Mouse (Mus musculus) embryonic stem cell, embryonic (primary cell): ENCODE data around the gene Coro2b.

ENCODE experiments used
- CTCF ChIA-PET, 4 experiments: fragments of 300-600 bp in 2 of 4; fragments of 350-600 bp in 2 of 4; sonication (Branson Sonifier 250); formaldehyde crosslinking; loops; one replicate each; lab custom pipeline; 2022; ENCODE audit warnings: inconsistent platforms in 2 of 4; lab: Charles Lee
- POLR2A ChIA-PET, 4 experiments: fragments of 300-600 bp in 2 of 4; fragments of 350-600 bp in 2 of 4; sonication (Branson Sonifier 250); formaldehyde crosslinking; loops; one replicate each; lab custom pipeline; 2022; ENCODE audit warnings: antibody characterized with exemption in 4 of 4, inconsistent platforms in 1 of 4; lab: Charles Lee

The Coro2b gene

GRCm38 (mm10) chr9:62547476-62547875 is 10.6 kb upstream of the Coro2b start:
- ChIA-PET POLR2A (interaction anchor here in 3 of 4 experiments (0.5 to 4.4 kb wide), 4 partner anchors 11 to 1297 kb away, joined by 3 to 41 read pairs (median 6); partner anchors contain the start of gene Coro2b (in 1 of the 3)), CTCF (interaction anchor here in 2 of 4 experiments (0.6 to 4.5 kb wide), 2 partner anchors 74 to 294 kb away, joined by 3 to 136 read pairs; no protein-coding TSS in a partner anchor)

DNA sequence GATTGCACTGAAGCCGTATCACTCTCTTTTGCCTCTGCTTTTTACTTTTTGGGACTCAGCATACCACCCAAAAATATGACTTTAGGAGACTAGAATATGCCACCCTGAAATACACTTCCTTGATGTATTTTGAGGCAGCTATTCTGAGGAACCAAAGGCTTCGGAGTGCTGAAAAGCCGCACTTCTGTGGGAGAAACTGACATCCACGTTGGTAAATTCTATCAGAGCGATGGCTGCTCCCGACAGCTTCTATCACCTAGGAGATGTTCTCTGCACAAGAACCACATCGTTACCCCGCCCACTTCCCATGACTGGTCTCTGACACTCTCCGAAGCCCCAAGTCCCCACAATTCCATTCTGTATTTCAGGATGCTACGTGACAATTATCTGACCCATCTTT is 8.0 kb upstream of the Coro2b start:
- POLR2A ChIA-PET = no interaction called here
- CTCF ChIA-PET = no interaction called here

DNA sequence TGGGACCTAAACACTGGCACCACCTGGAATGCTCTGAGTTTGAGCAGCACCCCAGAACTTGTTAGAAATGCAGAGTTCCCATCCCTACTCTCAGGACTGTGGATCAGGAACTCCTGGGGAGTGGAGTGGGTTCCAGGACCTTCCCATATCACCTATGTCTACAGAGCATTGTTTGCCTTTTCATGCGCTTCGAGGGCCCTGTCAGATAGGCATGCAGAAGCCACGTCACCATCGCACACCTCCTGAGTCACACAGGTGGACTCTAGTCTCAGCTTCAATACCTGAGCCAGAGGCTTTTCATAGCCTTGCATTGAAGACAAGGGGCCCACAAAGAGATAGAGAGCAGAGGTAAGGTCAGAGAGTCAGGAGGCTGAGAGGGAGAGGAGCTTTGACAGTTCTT is 7.0 kb upstream of the Coro2b start:
- ChIA-PET CTCF (interaction anchor here in 2 of 4 experiments (0.5 to 1.4 kb wide), 2 partner anchors 23 to 171 kb away, joined by 3 to 6 read pairs; no protein-coding TSS in a partner anchor), POLR2A (interaction anchor here in 3 of 4 experiments (0.6 to 0.9 kb wide), 3 partner anchors 53 to 121 kb away, joined by 3 read pairs; no protein-coding TSS in a partner anchor)

GRCm38 (mm10) chr9:62541606-62542005 is 4.8 kb upstream of the Coro2b start:
- ChIA-PET CTCF (interaction anchor here (0.6 to 7.9 kb wide), 6 partner anchors 9 to 126 kb away, joined by 3 to 75 read pairs (median 4); no protein-coding TSS in a partner anchor), POLR2A (interaction anchor here in 3 of 4 experiments (0.6 to 2.9 kb wide), 18 partner anchors 8 to 419 kb away, joined by 3 to 23 read pairs (median 4); partner anchors contain the start of gene Glce (in 1 of the 3))

DNA sequence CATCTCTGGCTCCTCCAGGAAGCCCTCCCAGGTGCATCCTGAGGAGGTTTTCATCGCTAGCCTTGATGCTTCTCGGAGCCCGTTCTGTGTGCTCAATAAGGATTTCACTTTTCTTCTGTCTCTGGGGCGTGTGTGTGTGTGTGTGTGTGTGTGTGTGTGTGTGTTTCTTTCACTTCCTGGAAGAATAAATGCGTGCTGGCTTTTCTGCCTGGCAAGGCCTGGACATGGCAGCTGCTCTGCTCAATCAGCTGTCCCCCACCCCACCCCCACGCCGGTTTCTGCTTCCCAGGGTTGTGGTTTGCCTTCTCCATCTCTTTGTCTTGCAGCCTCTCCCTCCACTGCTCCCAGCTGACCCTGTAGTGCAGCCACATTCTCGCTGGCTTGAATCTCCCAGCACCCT is 4.3 kb upstream of the Coro2b start:
- ChIA-PET CTCF (interaction anchor here (0.6 to 7.9 kb wide), 9 partner anchors 9 to 126 kb away, joined by 3 to 75 read pairs (median 4); no protein-coding TSS in a partner anchor), POLR2A (interaction anchor here in 3 of 4 experiments (0.6 to 2.9 kb wide), 25 partner anchors 8 to 511 kb away, joined by 3 to 23 read pairs (median 4); partner anchors contain the start of gene Glce (in 1 of the 3))

GRCm38 (mm10) chr9:62540736-62541135 is 3.9 kb upstream of the Coro2b start:
- POLR2A ChIA-PET = interaction anchor here in 3 of 4 experiments (0.5 to 2.9 kb wide), 36 partner anchors 9 to 510 kb away, joined by 3 to 23 read pairs (median 4); partner anchors contain the start of gene Glce (in 1 of the 3)
- CTCF ChIA-PET = interaction anchor here (0.5 to 7.9 kb wide), 16 partner anchors 8 to 213 kb away, joined by 3 to 75 read pairs (median 4); no protein-coding TSS in a partner anchor

GRCm38 (mm10) chr9:62540166-62540565 is 3.3 kb upstream of the Coro2b start:
- ChIA-PET POLR2A (interaction anchor here in 3 of 4 experiments (0.5 to 2.9 kb wide), 39 partner anchors 9 to 417 kb away, joined by 3 to 23 read pairs (median 4); partner anchors contain the start of gene Glce (in 2 of the 3)), CTCF (interaction anchor here (0.5 to 7.9 kb wide), 17 partner anchors 8 to 213 kb away, joined by 3 to 75 read pairs (median 4); no protein-coding TSS in a partner anchor)

DNA sequence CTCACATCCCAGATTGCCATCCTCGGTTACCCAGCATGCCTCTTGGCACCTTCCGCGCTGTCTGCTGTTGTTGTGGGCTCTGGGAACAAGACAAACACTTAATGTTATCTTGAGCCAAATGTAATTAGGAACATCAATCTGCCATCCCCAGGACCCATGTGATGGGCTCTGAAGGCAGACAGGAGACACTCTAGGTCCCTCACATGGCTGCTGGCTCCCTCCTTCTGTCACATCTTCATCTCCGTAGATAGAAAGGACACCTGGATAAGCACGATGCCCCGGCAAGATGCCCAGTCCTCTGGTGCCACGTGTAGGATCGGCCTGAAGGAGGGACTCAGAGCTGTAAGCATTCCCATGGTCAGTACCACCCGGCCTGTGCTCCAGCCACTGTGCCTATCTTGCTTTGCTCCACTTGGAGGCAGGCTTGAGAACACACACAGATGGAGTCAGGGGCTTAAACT is 2.4 kb upstream of the Coro2b start:
- ChIA-PET POLR2A (interaction anchor here in 3 of 4 experiments (1.0 to 2.7 kb wide), 13 partner anchors 8 to 417 kb away, joined by 3 to 13 read pairs (median 5); partner anchors contain the start of gene Glce (in 1 of the 3)), CTCF (interaction anchor here (0.5 to 7.9 kb wide), 6 partner anchors 11 to 1566 kb away, joined by 3 to 75 read pairs (median 5); no protein-coding TSS in a partner anchor)

- ChIA-PET POLR2A (interaction anchor here in 3 of 4 experiments (0.6 to 10.0 kb wide), 14 partner anchors 11 to 593 kb away, joined by 3 to 94 read pairs (median 5); partner anchors contain the start of gene Glce (in 1 of the 3)), CTCF (interaction anchor here in 3 of 4 experiments (0.6 to 7.9 kb wide), 6 partner anchors 12 to 123 kb away, joined by 3 to 75 read pairs (median 10); no protein-coding TSS in a partner anchor)
These were observed 1.1 kb upstream of the Coro2b start for GRCm38 (mm10) chr9:62537941-62538340.

DNA sequence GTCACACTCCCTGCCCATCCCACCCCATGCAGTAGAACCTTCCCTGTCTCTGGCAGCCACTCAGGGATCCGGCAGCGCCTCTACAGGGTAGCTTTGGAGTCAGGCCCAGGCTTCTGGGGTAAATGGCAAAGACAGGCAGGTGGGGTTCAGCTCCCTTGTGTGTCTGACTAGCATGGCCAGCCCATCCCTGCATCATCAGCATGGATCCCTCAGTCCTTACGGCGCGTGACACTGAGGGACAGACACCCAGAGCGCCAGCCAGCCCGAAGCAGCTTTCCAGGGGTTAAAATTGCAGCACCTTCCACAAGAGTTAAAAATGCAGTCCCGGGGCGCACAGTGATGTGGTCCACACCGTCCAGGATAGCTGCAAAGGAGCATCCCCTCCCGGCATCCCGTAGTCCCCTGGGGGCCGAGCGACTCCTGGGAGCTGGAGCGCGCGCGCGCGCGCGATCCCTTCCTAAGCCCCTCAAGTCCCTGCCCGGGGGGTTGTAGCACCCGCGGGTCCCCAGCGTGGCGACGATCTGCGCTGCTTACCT is 657 bp downstream of the Coro2b start:
- ChIA-PET CTCF (interaction anchor here (0.5 to 7.9 kb wide), 21 partner anchors 11 to 1665 kb away, joined by 3 to 75 read pairs (median 4); no protein-coding TSS in a partner anchor), POLR2A (interaction anchor here in 3 of 4 experiments (0.6 to 10.0 kb wide), 30 partner anchors 9 to 550 kb away, joined by 3 to 94 read pairs (median 4); partner anchors contain the start of gene Glce (in 2 of the 3))

DNA sequence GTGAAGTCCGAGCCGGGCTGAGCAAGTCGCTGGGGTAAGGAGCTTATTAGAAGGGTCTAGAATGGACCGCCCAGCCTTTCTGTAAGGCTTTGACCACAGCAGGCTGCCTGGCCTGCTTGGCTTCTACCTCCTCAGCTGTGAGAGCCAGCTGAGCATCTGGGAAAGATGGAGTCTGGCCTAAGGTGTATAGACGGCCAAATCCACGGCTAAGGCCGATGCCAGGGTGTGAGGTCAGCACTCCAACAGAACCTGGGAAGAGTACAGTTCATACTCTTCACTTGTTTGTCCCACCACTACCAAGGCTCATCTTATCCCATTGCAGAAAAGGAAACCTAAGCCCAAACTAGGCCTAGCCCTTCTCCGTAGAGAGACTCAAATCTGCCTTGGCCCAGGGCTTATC is 1.3 kb downstream of the Coro2b start:
- CTCF ChIA-PET = interaction anchor here in 3 of 4 experiments (0.8 to 7.9 kb wide), 10 partner anchors 10 to 120 kb away, joined by 3 to 75 read pairs (median 7); no protein-coding TSS in a partner anchor
- POLR2A ChIA-PET = interaction anchor here in 3 of 4 experiments (0.6 to 10.0 kb wide), 24 partner anchors 8 to 550 kb away, joined by 3 to 94 read pairs (median 4); partner anchors contain the start of gene Glce (in 2 of the 3)

- ChIA-PET POLR2A (interaction anchor here in 2 of 4 experiments (0.8 to 10.0 kb wide), 15 partner anchors 8 to 153 kb away, joined by 3 to 94 read pairs (median 5); no protein-coding TSS in a partner anchor), CTCF (interaction anchor here in 3 of 4 experiments (1.1 to 7.9 kb wide), 5 partner anchors 9 to 44 kb away, joined by 4 to 75 read pairs (median 14); no protein-coding TSS in a partner anchor)
These were observed 2.2 kb downstream of the Coro2b start for GRCm38 (mm10) chr9:62534691-62535090.

- CTCF ChIA-PET = interaction anchor here in 1 of 4 experiments (3.6 kb wide), 1 partner anchor 16 kb away, joined by 22 read pairs; no protein-coding TSS in a partner anchor
- POLR2A ChIA-PET = interaction anchor here in 2 of 4 experiments (1.2 to 10.0 kb wide), 6 partner anchors 11 to 43 kb away, joined by 3 to 94 read pairs (median 29); no protein-coding TSS in a partner anchor
These were observed 2.7 kb downstream of the Coro2b start for GRCm38 (mm10) chr9:62534158-62534557.

DNA sequence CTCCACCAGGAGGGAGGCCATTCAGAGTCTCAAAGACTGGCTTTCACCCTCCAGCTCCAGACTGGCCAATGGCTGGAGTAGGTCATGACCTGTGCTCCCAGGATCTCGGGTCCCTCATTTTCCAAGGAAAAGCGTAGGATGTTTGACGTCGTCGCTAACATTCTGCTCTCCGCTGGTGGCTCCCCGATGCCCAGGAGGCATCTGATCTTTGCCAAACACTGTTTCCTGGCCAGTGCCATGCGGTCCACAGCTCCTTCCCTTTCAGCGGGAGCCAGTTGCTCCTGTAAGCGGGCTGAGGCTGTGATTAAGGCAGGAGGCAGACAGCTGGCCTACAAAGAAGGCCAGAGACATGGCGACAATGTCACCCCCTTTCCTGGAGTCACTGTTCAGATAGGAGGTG is 4.0 kb downstream of the Coro2b start:
- CTCF ChIA-PET = interaction anchor here (0.6 to 3.6 kb wide), 6 partner anchors 17 to 1852 kb away, joined by 3 to 22 read pairs (median 4); no protein-coding TSS in a partner anchor

GRCm38 (mm10) chr9:62531459-62532275 is 5.2 kb downstream of the Coro2b start:
- POLR2A ChIA-PET = interaction anchor here in 3 of 4 experiments (0.6 to 10.0 kb wide), 19 partner anchors 9 to 617 kb away, joined by 3 to 94 read pairs (median 5); partner anchors contain the start of gene Rplp1 (in 1 of the 3)
- CTCF ChIA-PET = interaction anchor here (0.6 to 3.6 kb wide), 8 partner anchors 9 to 187 kb away, joined by 3 to 22 read pairs (median 3); no protein-coding TSS in a partner anchor

More for the DNA sequence above, 4.0 kb downstream of the Coro2b start:
- POLR2A ChIA-PET = interaction anchor here in 3 of 4 experiments (0.6 to 10.0 kb wide), 20 partner anchors 7 to 1070 kb away, joined by 3 to 94 read pairs (median 4); partner anchors contain the start of gene Rplp1 (in 1 of the 3)

GRCm38 (mm10) chr9:62528527-62528926 is 8.3 kb downstream of the Coro2b start:
- CTCF ChIA-PET = interaction anchor here in 1 of 4 experiments (0.6 kb wide), 1 partner anchor 311 kb away, joined by 7 read pairs; no protein-coding TSS in a partner anchor

More at GRCm38 (mm10) chr9:62528527-62528926, 8.3 kb downstream of the Coro2b start:
- POLR2A ChIA-PET = interaction anchor here in 3 of 4 experiments (0.9 to 10.0 kb wide), 11 partner anchors 8 to 168 kb away, joined by 3 to 92 read pairs (median 4); partner anchors contain the start of gene Coro2b (in 1 of the 3)
